17 mouse cellular contexts compared by ENCODE assay signal in the genomic region with DNA sequence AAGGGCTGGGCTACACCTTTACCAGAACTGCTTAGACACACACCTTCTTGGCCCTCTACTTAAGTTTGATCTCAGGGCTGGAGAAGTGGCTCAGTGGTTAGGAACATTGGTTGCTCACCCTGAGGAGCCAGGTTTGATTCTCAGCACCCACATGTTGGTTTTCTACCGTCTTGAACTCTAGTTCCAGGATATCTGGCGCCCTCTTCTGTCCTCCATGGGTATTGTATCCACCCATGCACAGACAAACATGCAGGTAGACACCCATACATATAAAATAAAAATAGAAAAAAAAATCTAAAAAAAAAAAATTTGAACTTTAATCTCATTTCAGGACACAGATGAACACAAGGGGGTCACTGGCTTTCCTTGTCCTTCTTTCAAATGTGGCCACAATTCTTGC. TPM values are rescaled to one million over a fixed set of nuclear protein-coding genes. Genes with fewer than 3 reads are reported as not detected.
DNase-seq lines count a peak whose midpoint lies in the region; ATAC-seq and TF ChIP-seq lines count a peak whose summit lies in the region.
"Had no signal": no experiment of that assay in that cellular context is flagged by ENCODE, and none has a peak within 500 bp of the region (broad histone marks: within the 10 kb centered on the region; RNA-seq: fewer than 3 reads in every experiment).

No protein-coding gene starts in this region.

- no peak overlapping the region for H3K4me2 ChIP-seq in hindbrain, postnatal 0 days (ENCODE audit: low read depth, low read length)
- no peak overlapping the region for H3K4me2 ChIP-seq in hindbrain, embryonic 12.5 days (replicated peaks)
- no peak overlapping the region for H3K4me2 ChIP-seq in lung, embryonic 14.5 days
- H3K4me2 ChIP-seq: limb, embryonic 13.5 days had no signal

- ATAC-seq in hindbrain, postnatal 0 days, result no peak
- no peak for ATAC-seq in hindbrain, embryonic 12.5 days (ENCODE audit: low FRiP score)
- no peak for ATAC-seq in lung, embryonic 14.5 days (ENCODE audit: insufficient read depth)
- ATAC-seq in megakaryocyte progenitor cell, adult 5-6 weeks (replicated peaks; ENCODE audit: poor library complexity), result no peak
- ATAC-seq: activated CD4-positive, CD25-positive, alpha-beta regulatory T cell, adult 4 months; intestine, embryonic 16.5 days had no signal

- H3K4me3 ChIP-seq in hindbrain, postnatal 0 days (ENCODE audit: low read length), result no peak overlapping the region
- H3K4me3 ChIP-seq in hindbrain, embryonic 12.5 days, result no peak overlapping the region
- no peak overlapping the region for H3K4me3 ChIP-seq in lung, embryonic 14.5 days (ENCODE audit: low read depth, low read length)
- H3K4me3 ChIP-seq: limb, embryonic 13.5 days; megakaryocyte, embryonic 14.5 days had no signal

- H3K9ac ChIP-seq in hindbrain, postnatal 0 days (replicated peaks; ENCODE audit: low read length), result no peak overlapping the region
- H3K9ac ChIP-seq in hindbrain, embryonic 12.5 days, result no peak overlapping the region
- H3K9ac ChIP-seq in lung, embryonic 14.5 days, result no peak overlapping the region
- H3K9ac ChIP-seq: limb, embryonic 13.5 days had no signal

- no peaks in the 10 kb centered on the region for H3K36me3 ChIP-seq in hindbrain, postnatal 0 days (ENCODE audit: insufficient read depth, low read length)
- H3K36me3 ChIP-seq in hindbrain, embryonic 12.5 days, result no peaks in the 10 kb centered on the region
- no peaks in the 10 kb centered on the region for H3K36me3 ChIP-seq in lung, embryonic 14.5 days (ENCODE audit: insufficient read depth)
- H3K36me3 ChIP-seq: limb, embryonic 13.5 days had no signal

- no peaks in the 10 kb centered on the region for H3K27me3 ChIP-seq in hindbrain, postnatal 0 days (ENCODE audit: insufficient read depth, low read length)
- H3K27me3 ChIP-seq in hindbrain, embryonic 12.5 days, result no peaks in the 10 kb centered on the region
- H3K27me3 ChIP-seq in lung, embryonic 14.5 days (ENCODE audit: insufficient read depth, low read length), result no peaks in the 10 kb centered on the region
- H3K27me3 ChIP-seq: limb, embryonic 13.5 days had no signal

- H3K4me1 ChIP-seq in hindbrain, postnatal 0 days (ENCODE audit: insufficient read depth, low read length), result no peaks in the 10 kb centered on the region; the same call in 1 of the 2 replicates
- peaks cover 2% of the 10 kb centered on the region; the same call in 1 of the 2 replicates for H3K4me1 ChIP-seq in hindbrain, embryonic 12.5 days
- no peaks in the 10 kb centered on the region for H3K4me1 ChIP-seq in lung, embryonic 14.5 days (ENCODE audit: insufficient read depth)

- no peaks in the 10 kb centered on the region for H3K9me3 ChIP-seq in hindbrain, postnatal 0 days (ENCODE audit: low read length)
- no peaks in the 10 kb centered on the region for H3K9me3 ChIP-seq in hindbrain, embryonic 12.5 days (replicated peaks)
- no peaks in the 10 kb centered on the region for H3K9me3 ChIP-seq in lung, embryonic 14.5 days (ENCODE audit: low read depth, low read length)
- H3K9me3 ChIP-seq: limb, embryonic 13.5 days had no signal

- WGBS in hindbrain, postnatal 0 days, result 72% methylated on average over 2 of the region's 2 CpGs
- WGBS in hindbrain, embryonic 12.5 days, result 48% methylated on average over 2 of the region's 2 CpGs
- 48% methylated on average over 2 of the region's 2 CpGs for WGBS in lung, embryonic 14.5 days

- TF ChIP-seq POLR2A in brain, embryonic 14.5 days (IDR thresholded peaks at IDR 0.05; ENCODE audit: borderline replicate concordance, extremely low read depth, insufficient read depth, insufficient read length, poor library complexity, severe bottlenecking), result no peak

- no peak for DNase-seq in hindbrain, postnatal 0 days (ENCODE audit: low spot score)
- DNase-seq in lung, embryonic 14.5 days, result no peak
- DNase-seq in lung, postnatal 10 days, result no peak
- peak; percentile 6 to 9 for DNase-seq in B cell, adult 2 months
- no peak for DNase-seq in brain, embryonic 14.5 days (ENCODE audit: low read depth)
- DNase-seq in yolk sac, embryonic 10.5 days (ENCODE audit: low spot score), result no peak
- DNase-seq: cerebellum, adult 9-11 months; embryo, embryonic 11 days; gastrocnemius, postnatal 10 days; kidney, postnatal 10 days; layer of hippocampus, adult 9-11 months had no signal

- TF ChIP-seq CTCF in hindbrain, postnatal 0 days (IDR thresholded peaks at IDR 0.05; ENCODE audit: low read depth), result 0 out of 2 replicates have a peak, but pooled peaks have one; percentile 14
- TF ChIP-seq CTCF in lung, embryonic 14.5 days (IDR thresholded peaks at IDR 0.05; ENCODE audit: low read depth), result 0 out of 2 replicates have a peak, but pooled peaks have one; percentile 9
- TF ChIP-seq CTCF in brain, embryonic 14.5 days (IDR thresholded peaks at IDR 0.05; ENCODE audit: borderline replicate concordance, extremely low read depth, insufficient read depth, insufficient read length), result peak; percentile 28; the same call in 1 of the 2 replicates

- H3K27ac ChIP-seq in hindbrain, postnatal 0 days, result no peak overlapping the region
- H3K27ac ChIP-seq in hindbrain, embryonic 12.5 days, result no peak overlapping the region
- no peak overlapping the region for H3K27ac ChIP-seq in lung, embryonic 14.5 days (ENCODE audit: low read depth)
- H3K27ac ChIP-seq: limb, embryonic 13.5 days had no signal

RNA-seq across cellular contexts. Expression of gene Fam20a, which starts 22.3 kb away (rescaled TPM):
- total RNA-seq in hindbrain, postnatal 0 days (2014; rRNA removed), result 9.1 and 10.1 TPM in 2 replicates
- polyA plus RNA-seq in hindbrain, postnatal 0 days (2015; fragmentation: Nextera tagmentation; extraction: Ambion mirVana), result 9.3 and 9.4 TPM in 2 replicates
- 2.7 and 4.8 TPM in 2 replicates for polyA plus RNA-seq in hindbrain, embryonic 12.5 days (2016; fragmentation: Nextera tagmentation; extraction: Ambion mirVana)
- polyA plus RNA-seq in lung, embryonic 14.5 days (2014; fragmentation: Nextera tagmentation; extraction: Ambion mirVana), result 3.0 and 3.5 TPM in 2 replicates
- polyA plus RNA-seq in brain, embryonic 14.5 days (2012; rRNA removed), result 2.8 and 4.3 TPM in 2 replicates
- total RNA-seq in megakaryocyte progenitor cell, adult 5-6 weeks (2015), result not detected in 2 replicates
- not detected in 2 replicates for total RNA-seq in megakaryocyte progenitor cell, adult 5-6 weeks (2017)

RNA-seq across cellular contexts. Expression of gene Prkar1a, which starts 50.6 kb away (rescaled TPM):
- 190 and 198 TPM in 2 replicates for total RNA-seq in hindbrain, postnatal 0 days (2014; rRNA removed)
- polyA plus RNA-seq in hindbrain, postnatal 0 days (2015; fragmentation: Nextera tagmentation; extraction: Ambion mirVana), result 425 and 435 TPM in 2 replicates
- 450 and 504 TPM in 2 replicates for polyA plus RNA-seq in hindbrain, embryonic 12.5 days (2016; fragmentation: Nextera tagmentation; extraction: Ambion mirVana)
- polyA plus RNA-seq in lung, embryonic 14.5 days (2014; fragmentation: Nextera tagmentation; extraction: Ambion mirVana), result 408 and 411 TPM in 2 replicates
- polyA plus RNA-seq in brain, embryonic 14.5 days (2012; rRNA removed), result 281 and 315 TPM in 2 replicates
- total RNA-seq in megakaryocyte progenitor cell, adult 5-6 weeks (2015), result 94.1 and 104 TPM in 2 replicates
- 59.8 and 77.3 TPM in 2 replicates for total RNA-seq in megakaryocyte progenitor cell, adult 5-6 weeks (2017)

Comparison
In these comparisons a context has a peak if more than half of its experiments do, and no peak if none do; other contexts are left out.
1. DNase-seq: peak in B cell, adult 2 months (2 of 2); none in hindbrain, postnatal 0 days (single experiment), lung, embryonic 14.5 days (single experiment), lung, postnatal 10 days (single experiment), brain, embryonic 14.5 days (single experiment) and yolk sac, embryonic 10.5 days (single experiment).
2. Peak in every context shown above with its lines, with median percentiles within 50 percentile points of each other: CTCF ChIP-seq.